Mouse (Mus musculus) layer of hippocampus, adult 2 months (tissue): Measurements from ENCODE around the gene Kazald1. TPM values are rescaled to one million over a fixed set of nuclear protein-coding genes. Genes with fewer than 3 reads are reported as not detected.

Experiments used
- DNase-seq, 2 experiments: peaks; one replicate each; pipeline ENCODE4 v3.0.0; 2022; ENCODE audit warnings: low spot score in 2 of 2
- H3K27ac ChIP-seq: fragments of 200-600 bp; 2 replicates; pipeline ENCODE4 v1.8.1; 2022
- H3K4me3 ChIP-seq: fragments of 200-600 bp; 2 replicates; pipeline ENCODE4 v1.8.1; 2022; ENCODE audit warnings: mild to moderate bottlenecking
- CTCF ChIP-seq: fragments of 200-600 bp; conservative IDR thresholded peaks from 2 replicates; pipeline ENCODE4 v1.8.1; 2022; ENCODE audit warnings: antibody characterized with exemption, mild to moderate bottlenecking, moderate library complexity
- total RNA-seq, 2 experiments: library from RNA; stranded (reverse); gene quantifications; 2 replicates each; pipeline ENCODE4 v1.2.3; 2021

The Kazald1 gene
- total RNA-seq, 2 experiments from 2014 or later, result 1.4 to 1.9 TPM

DNA sequence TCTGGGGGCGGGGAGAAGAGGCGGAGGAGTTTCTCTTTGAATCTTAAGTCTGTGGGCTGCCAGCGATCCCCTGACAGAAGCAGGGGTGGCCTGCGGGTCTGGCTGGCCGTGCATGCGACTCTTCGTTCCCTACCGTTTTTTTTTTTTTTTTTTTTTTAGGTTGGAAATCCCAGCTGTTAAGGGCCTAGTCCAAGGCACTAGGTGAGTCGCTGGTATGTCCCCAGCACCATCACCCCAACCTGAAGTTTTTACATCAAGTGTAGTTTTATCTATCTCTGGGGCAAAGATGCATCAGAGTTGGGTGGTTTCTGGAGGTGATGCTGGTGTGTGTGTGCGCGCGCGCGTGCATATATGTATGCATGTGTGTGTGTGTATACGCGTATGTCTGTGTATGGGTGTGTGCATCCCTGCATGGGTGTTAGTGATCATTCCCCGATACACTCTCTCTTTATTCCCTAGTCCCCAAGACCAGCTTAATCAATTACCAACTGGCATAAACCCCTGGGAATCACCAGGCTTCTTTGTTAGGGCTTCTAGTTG, 1.1 kb downstream of the Kazald1 start:
- Histone ChIP-seq H3K4me3 (peak overlapping the region; percentile 40; the same call in 1 of the 2 replicates), H3K27ac (no peak overlapping the region)
- TF ChIP-seq CTCF, result no peak
- DNase-seq, result no peak

DNA sequence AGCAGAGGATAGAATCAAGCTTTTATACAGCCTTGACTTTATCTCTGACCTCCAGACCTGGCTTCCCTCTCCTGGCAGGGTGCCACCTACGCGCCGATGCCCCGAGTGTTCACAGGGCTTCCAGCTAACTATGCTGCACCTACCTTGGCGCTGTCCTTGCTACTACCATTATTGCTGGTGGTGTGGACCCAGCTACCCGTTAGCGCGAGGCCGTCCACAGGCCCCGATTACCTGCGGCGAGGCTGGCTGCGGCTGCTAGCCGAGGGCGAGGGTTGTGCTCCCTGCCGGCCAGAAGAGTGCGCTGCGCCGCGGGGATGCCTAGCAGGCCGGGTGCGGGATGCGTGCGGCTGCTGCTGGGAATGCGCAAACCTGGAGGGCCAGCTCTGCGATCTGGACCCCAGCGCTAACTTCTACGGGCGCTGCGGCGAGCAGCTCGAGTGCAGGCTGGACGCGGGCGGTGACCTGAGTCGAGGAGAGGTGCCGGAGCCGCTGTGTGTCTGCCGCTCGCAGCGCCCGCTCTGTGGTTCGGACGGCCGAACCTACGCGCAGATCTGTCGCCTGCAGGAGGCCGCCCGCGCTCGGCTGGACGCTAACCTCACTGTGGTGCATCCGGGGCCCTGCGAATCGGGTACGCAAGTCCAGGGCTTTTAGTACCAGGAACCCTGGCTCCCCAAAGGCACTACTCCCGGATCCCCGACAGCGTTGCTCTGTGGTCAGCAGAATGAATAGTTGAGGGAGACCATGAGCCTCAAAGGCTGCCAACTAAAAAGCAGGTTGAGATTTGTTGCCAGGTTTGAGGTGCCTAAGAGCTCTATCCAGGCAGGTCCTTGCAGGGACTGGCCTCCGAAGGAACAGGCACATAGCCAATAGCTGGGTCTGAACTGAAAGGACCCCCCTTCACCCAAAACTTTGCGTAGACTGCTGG, 1.8 kb downstream of the Kazald1 start:
- H3K27ac ChIP-seq, result no peak overlapping the region
- TF ChIP-seq CTCF, result peak; percentile 71
- peak overlapping the region; percentile 40 for H3K4me3 ChIP-seq
- DNase-seq, result no peak

GRCm38 (mm10) chr19:45077742-45078645, 3.0 kb downstream of the Kazald1 start:
- DNase-seq, result no peak
- TF ChIP-seq CTCF, result no peak
- no peak overlapping the region for H3K4me3 ChIP-seq
- no peak overlapping the region for H3K27ac ChIP-seq

- no peak overlapping the region for H3K27ac ChIP-seq
- peak; percentile 53 for TF ChIP-seq CTCF
- no peak for DNase-seq
- H3K4me3 ChIP-seq, result peak overlapping the region; percentile 40
Measured at GRCm38 (mm10) chr19:45078971-45079764, 4.1 kb downstream of the Kazald1 start.

GRCm38 (mm10) chr19:45079769-45080515, 4.9 kb downstream of the Kazald1 start:
- 0 out of 2 replicates have a peak overlapping the region, but pooled peaks have one; percentile 28 for H3K27ac ChIP-seq
- H3K4me3 ChIP-seq, result peak overlapping the region; percentile 40
- no peak for DNase-seq
- no peak for TF ChIP-seq CTCF

DNA sequence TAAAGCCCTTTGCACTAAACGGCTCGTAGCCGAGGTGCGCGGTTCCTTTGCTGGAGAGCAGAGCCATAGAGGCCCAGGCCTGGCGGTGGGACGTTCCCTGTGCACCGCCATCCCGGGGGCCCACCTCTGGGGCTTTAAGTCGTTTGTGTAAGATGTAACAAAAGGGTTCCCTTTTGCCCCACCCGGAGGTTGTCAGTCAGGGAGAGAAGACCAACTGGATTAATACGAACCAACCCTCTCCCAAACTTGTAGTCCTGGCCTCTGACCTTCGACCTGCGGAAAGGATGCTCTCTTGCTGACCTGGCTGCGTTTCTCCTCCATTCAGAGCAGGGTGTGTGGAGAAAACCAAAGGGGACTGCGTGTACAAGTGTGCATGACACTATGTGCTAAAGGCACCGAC, 5.7 kb downstream of the Kazald1 start:
- DNase-seq, result no peak
- peak overlapping the region; percentile 40; the same call in 1 of the 2 replicates for H3K4me3 ChIP-seq

DNA sequence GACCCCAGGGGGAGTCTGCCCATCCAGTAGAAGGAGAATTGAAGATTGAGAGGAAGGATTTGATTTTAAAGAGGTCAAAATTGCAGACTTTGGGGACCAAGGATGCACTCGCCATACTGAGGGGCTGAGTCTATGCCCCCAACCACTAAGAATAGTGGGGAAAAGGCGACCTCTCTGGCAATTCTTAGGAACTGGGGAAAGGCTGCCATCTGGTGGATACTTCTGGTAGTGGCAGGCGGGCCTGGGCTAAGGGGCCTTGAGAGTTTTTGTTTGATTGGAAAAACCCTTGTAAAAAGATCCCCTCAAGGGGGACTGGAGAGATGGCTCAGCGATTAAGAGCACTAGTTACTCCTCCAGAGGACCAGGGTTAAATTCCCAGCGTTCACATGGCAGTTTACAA, 6.2 kb downstream of the Kazald1 start:
- Histone ChIP-seq H3K4me3 (no peak overlapping the region; the same call in 1 of the 2 replicates), H3K27ac (no peak overlapping the region)
- DNase-seq, result peak in 1 of 2 experiments; percentile 79
- peak; percentile 96 for TF ChIP-seq CTCF

More for the DNA sequence above, 5.7 kb downstream of the Kazald1 start:
- 0 out of 2 replicates have a peak overlapping the region, but pooled peaks have one; percentile 28 for H3K27ac ChIP-seq
- no peak for TF ChIP-seq CTCF

DNA sequence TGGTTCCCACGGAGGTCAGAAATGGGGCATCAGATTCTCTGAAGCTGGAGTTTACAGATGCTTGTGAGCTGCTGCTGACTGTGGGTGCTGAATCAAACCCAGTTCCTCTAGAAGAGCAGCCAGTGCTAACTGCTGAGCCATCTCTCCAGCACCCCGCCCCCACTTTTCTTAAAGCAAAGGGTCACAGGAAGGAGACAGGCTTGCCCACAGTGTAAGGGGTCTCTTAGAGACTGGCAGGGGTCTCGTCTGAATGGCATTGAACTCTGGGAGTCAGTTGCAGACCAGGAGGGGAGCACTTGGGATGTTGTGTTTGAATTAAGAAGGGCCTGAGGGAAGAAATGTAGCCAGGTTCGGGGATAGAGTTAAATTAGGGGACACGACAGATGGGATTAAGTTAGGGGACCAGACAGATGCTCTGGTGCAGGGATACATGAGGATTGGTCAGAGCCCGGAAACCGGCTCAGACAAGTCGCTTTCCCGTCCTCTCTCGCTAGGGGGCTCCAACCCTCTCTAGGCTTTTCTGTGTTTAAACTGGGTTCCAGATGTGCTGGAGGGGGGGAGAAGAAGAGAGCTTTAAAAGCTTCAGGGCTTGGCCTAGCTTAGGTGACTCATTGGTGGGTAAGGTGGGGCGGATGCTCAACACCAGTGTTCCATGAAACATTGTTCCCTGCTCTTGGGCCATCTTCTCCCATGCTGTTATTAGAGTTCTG, 7.0 kb downstream of the Kazald1 start:
- H3K27ac ChIP-seq, result no peak overlapping the region
- DNase-seq, result peak in 1 of 2 experiments; percentile 44
- peak; percentile 77 for TF ChIP-seq CTCF
- no peak overlapping the region for H3K4me3 ChIP-seq

- no peak overlapping the region for H3K4me3 ChIP-seq
- no peak for DNase-seq
- no peak overlapping the region for H3K27ac ChIP-seq
- no peak for TF ChIP-seq CTCF
Measured at GRCm38 (mm10) chr19:45097868-45098267, 22.8 kb downstream of the Kazald1 start.

- no peak overlapping the region for H3K27ac ChIP-seq
- peak; percentile 48 for TF ChIP-seq CTCF
- H3K4me3 ChIP-seq, result no peak overlapping the region
- DNase-seq, result no peak
Measured at GRCm38 (mm10) chr19:45100486-45101270, 25.6 kb downstream of the Kazald1 start.
